Mouse (Mus musculus): ENCODE measurements around the gene Sertad1. TPM values are rescaled to one million over a fixed set of nuclear protein-coding genes. Genes with fewer than 3 reads are reported as not detected.
A peak's percentile ranks its signal among the peaks of the same experiment; 100 is the strongest.

The Sertad1 gene
- polyA plus RNA-seq (2015; fragmentation: Nextera tagmentation; extraction: Ambion mirVana) = 28.2 and 29.6 TPM in 2 replicates

DNA sequence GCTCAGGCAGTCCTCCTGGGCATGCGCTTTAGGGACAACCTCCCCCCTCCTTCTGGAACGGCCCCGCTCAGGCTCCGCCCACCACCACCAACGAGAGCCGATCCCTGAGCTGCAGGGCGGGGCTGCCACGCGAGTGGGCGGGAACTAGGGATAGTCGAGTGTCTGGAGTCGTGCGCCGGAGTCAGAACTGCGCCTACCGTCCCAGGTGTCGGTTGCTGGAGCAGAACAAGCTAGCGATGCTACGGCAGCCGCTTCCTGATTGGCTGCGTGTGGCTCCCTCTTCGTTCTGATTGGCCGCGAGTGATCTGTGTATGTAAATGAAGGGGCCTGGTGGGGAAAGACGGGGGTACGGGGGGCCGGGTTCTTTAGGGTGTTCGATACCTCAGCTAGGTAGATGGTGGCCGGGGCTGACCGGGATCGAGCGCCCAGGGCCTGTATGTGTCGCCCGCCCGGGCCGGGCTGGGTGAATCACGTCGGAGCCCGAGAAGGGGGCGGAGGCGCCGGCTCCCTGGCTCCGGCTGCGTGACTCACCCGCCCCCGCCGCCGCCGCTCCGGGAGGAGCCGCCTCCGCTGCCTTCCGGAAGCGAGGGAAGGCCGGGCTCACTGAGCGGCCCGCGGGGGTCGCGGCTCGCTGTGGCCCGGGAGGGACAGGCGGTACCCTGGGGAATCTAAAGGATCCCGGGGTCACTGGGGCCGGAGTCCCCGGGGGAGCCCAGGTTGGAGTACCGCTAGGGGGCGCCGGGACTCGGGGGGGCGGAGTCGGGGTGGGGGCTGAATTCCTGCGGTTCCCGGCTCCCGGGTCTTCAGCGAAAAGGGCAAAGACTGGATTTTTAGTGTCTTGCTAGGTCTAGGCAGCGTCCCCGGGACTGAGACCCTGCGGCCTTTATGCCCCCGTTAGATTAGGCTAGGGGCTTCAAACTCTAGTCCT is at the start of gene Sertad1:
Sertad1 (plus strand) TSS at position 141 of the 928 bp plus-strand sequence.
- Histone ChIP-seq H3K9ac (peak within 1 kb of the TSS; percentile 95), H3K27me3 (no peaks in the 10 kb centered on the region), H3K4me2 (peak within 1 kb of the TSS; percentile 86), H3K4me3 (replicated peaks) (peak within 1 kb of the TSS; percentile 84), H3K36me3 (replicated peaks) (peaks cover 18% of the 10 kb centered on the region), H3K9me3 (replicated peaks) (no peaks in the 10 kb centered on the region), H3K4me1 (replicated peaks) (peaks cover 84% of the 10 kb centered on the region), H3K27ac (replicated peaks) (peak within 1 kb of the TSS; percentile 95)
- ATAC-seq (ENCODE audit: insufficient read depth) = peak; percentile 79
- under 1% methylated on average over 79 of the region's 80 CpGs for WGBS (ENCODE audit: insufficient replicate concordance)

DNA sequence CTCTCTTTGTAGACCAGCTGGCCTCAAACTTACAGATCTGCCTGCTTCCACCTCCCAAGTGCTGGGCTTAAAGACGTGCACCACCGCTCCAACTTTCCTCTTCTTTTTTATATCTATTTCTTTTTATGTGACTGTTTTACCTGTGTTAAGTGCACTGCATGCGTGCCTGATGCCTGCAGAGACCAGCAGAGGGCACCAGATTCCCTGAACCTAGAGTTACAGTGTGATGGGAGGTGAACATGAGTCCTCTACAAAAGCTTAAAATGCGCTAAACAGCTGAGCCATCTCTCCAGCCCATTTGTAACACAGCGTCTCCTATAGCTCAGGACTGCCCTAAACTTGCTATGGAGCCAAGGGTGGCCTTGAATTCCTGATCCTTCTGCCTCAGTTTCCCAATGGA is 49.2 kb upstream of the Sertad1 start:
- no peak for ATAC-seq (ENCODE audit: insufficient read depth)
- H3K4me1 ChIP-seq (replicated peaks) = peaks cover 11% of the 10 kb centered on the region
- no peak overlapping the region for H3K27ac ChIP-seq (replicated peaks)
- H3K4me2 ChIP-seq = no peak overlapping the region
- no peak overlapping the region for H3K4me3 ChIP-seq (replicated peaks)
- H3K9me3 ChIP-seq (replicated peaks) = no peaks in the 10 kb centered on the region
- WGBS (ENCODE audit: insufficient replicate concordance) = 43% methylated on average over 5 of the region's 5 CpGs
- peaks cover 49% of the 10 kb centered on the region for H3K27me3 ChIP-seq
- H3K36me3 ChIP-seq (replicated peaks) = no peaks in the 10 kb centered on the region
- H3K9ac ChIP-seq = no peak overlapping the region

DNA sequence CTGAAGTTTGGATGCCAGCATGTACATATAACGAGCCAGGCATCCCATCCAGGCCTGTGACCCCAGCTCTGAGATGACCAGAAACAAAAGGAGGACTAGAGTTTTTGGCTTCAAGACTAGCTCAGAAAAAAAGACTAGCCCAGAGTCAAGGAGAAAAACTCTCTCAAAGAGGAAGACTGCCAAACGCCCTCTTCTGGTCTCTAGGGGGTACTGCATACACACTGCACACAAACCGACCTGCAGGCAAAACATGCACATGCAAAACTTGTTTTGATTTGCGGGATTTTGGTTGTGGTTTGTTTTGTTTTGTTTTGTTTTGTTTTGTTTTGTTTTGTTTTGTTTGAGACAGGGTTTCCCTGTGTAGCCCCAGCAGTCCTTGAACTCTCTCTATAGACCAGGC is 46.7 kb upstream of the Sertad1 start:
- no peak overlapping the region for H3K9ac ChIP-seq
- no peaks in the 10 kb centered on the region for H3K4me1 ChIP-seq (replicated peaks)
- H3K4me3 ChIP-seq (replicated peaks) = no peak overlapping the region
- H3K9me3 ChIP-seq (replicated peaks) = no peaks in the 10 kb centered on the region
- H3K4me2 ChIP-seq = no peak overlapping the region
- ATAC-seq (ENCODE audit: insufficient read depth) = no peak
- H3K36me3 ChIP-seq (replicated peaks) = no peaks in the 10 kb centered on the region
- peaks cover 47% of the 10 kb centered on the region for H3K27me3 ChIP-seq
- 63% methylated on average over 4 of the region's 4 CpGs for WGBS (ENCODE audit: insufficient replicate concordance)
- H3K27ac ChIP-seq (replicated peaks) = no peak overlapping the region

DNA sequence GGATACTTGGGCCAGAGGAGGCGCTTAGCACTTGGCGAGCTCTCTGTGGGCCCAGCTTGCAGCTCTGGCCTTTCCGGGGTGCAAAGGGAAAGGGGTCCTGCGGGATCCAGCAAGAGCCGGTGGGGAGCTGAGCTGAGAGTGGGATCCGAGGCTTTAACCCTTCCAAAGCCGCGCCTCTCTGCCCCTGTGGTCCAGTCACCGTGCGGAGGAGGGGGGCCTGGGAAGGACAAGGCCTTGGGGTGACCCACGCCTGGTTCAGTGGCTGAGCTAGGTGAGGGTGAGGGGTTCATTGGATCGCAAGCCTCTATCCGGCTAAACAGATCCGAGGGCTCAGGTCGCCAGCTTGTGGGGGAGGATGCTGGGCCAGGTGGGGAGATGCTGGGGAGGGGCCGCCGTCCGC is 40.7 kb upstream of the Sertad1 start:
- H3K36me3 ChIP-seq (replicated peaks) = peaks cover 14% of the 10 kb centered on the region
- peaks cover 40% of the 10 kb centered on the region for H3K4me1 ChIP-seq (replicated peaks)
- no peak overlapping the region for H3K27ac ChIP-seq (replicated peaks)
- H3K9me3 ChIP-seq (replicated peaks) = no peaks in the 10 kb centered on the region
- peak overlapping the region; percentile 55; the same call in 1 of the 2 replicates for H3K9ac ChIP-seq
- peaks cover 52% of the 10 kb centered on the region for H3K27me3 ChIP-seq
- H3K4me2 ChIP-seq = peak overlapping the region; percentile 90
- H3K4me3 ChIP-seq (replicated peaks) = peak overlapping the region; percentile 80
- ATAC-seq (ENCODE audit: insufficient read depth) = no peak
- WGBS (ENCODE audit: insufficient replicate concordance) = 12% methylated on average over 18 of the region's 18 CpGs

DNA sequence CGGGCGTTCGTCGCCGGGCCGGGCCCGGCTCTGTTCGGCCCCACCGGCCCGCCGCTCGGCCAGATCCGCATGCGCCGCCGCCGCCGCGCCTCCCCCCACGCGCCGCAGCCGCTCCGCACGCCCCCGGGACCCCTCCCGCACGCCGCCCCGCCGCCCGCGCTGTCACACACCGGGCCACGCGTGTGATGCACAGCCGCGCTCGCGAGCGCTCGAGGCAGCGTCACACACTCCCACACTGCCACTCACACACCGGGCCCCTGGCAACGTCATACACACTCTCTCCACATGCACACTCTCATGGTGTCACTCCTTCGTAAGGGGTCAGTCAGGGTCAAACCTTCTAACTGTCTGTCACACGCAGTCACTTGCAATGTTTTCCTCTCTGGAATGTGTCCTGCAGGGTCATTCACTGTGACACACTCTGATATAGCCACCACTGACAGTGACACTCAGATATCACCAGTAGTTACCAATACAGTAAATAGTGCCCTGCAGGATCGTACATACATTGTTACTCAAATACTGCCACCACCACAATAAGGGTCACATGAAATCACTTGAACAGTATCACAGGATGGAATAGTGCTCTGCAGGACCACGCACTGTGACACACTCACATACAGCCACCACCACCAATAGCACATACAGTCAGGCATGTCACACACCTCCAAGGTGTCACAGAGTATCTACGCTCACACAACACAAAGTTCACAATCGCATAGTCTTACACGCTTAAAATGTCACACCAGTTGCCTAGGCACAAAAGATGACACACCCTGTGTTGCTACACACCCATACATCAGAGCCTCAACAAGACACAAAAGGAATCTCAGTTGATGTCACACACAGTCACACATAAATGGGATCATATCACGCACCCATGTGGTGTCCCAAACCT is 39.9 kb upstream of the Sertad1 start:
- Histone ChIP-seq H3K27me3 (peaks cover 52% of the 10 kb centered on the region), H3K9me3 (replicated peaks) (no peaks in the 10 kb centered on the region), H3K9ac (peak overlapping the region; percentile 55), H3K36me3 (replicated peaks) (peaks cover 19% of the 10 kb centered on the region), H3K4me2 (peak overlapping the region; percentile 90), H3K4me3 (replicated peaks) (peak overlapping the region; percentile 80), H3K4me1 (replicated peaks) (peaks cover 46% of the 10 kb centered on the region), H3K27ac (replicated peaks) (no peak overlapping the region; the same call in 1 of the 2 replicates)
- ATAC-seq (ENCODE audit: insufficient read depth) = no peak
- WGBS (ENCODE audit: insufficient replicate concordance) = 7% methylated on average over 52 of the region's 53 CpGs

DNA sequence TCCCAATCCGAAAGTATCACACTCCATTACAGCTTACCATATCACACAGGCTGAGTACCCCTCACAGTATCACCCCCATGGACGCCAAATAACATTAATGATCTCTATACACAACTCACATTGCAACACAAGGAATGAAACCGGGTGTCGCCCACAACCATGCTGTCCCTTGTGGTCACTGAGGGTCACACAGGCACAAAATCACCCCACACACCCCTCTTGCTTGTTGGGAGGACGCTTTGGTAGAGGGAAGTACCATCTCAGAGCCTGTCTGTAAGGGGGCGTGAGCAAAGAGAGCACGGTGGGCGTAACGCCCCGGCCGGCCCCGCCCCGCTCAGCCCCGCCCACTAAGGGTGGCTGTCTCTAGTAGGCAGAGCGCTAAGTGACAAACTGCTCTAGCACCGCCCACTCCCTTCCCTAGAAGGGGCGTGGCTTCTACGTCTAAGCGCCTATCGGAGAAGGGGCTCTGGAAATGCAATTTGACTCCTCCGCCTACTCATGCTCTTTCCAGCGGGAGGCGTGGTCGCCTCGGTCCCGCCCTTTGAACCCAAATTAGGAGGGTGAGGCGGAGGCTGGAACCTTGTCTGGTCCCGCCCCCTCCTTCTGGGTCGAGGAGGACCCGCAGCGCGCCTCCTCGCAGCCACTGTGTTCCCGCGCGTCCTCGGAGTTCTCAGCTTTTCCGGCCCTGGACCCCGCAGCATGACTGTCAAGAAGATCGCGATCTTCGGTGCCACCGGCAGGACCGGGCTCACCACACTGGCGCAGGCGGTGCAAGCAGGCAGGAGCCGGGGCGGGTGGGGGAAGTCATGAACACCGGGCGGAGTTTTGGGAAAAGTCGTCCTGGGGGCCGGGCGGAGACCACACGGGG is 39.1 kb upstream of the Sertad1 start, which contains the start of the genes Sptbn4 and Blvrb:
Sptbn4 (minus strand) TSS at position 268 of the 868 bp plus-strand sequence.
Blvrb (plus strand) TSS at position 560 of the 868 bp plus-strand sequence.
- peaks cover 54% of the 10 kb centered on the region for H3K4me1 ChIP-seq (replicated peaks)

DNA sequence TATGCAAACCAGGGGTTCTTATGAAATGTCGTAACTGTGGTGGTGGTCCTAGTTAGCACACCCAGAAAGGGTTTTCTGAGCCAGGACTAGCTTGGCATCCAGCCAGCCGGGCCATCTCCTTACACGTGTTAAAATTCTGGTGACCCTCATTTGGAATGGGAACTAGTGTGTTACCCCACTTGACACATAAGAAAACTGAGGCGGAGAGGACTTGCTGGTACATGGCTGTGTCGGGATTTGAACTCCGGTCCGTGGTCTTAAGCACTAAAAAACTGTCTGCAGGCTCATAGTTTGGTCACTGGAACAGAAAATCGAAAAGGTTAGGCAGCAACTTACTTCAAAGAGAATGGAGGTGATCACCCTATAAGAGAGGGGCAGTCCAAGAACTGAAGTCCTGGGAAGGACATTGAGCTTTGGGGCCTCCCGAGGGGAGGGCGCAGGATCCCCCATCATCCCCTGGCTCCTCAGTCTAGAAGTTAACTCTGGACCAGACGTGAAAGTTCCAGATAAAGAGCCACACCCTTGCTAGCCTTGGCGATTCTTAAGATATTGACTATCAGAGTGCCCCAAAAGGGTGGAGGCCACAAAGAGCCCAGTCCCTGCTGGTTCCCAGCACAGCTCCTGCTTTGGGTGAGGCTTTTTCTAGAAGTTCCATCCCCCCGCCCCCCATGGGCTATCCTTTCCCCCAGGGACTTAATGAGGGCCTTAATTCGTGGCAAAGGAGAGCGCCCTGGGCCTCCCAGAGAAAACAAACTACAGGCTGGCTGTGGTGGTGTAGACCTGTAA is 38.1 kb upstream of the Sertad1 start:
- peak overlapping the region; percentile 77 for H3K4me2 ChIP-seq
- H3K27me3 ChIP-seq = peaks cover 38% of the 10 kb centered on the region
- H3K9me3 ChIP-seq (replicated peaks) = no peaks in the 10 kb centered on the region
- ATAC-seq (ENCODE audit: insufficient read depth) = peak; percentile 78
- H3K9ac ChIP-seq = peak overlapping the region; percentile 93
- H3K4me1 ChIP-seq (replicated peaks) = peaks cover 64% of the 10 kb centered on the region
- 16% methylated on average over 15 of the region's 15 CpGs for WGBS (ENCODE audit: insufficient replicate concordance)
- H3K4me3 ChIP-seq (replicated peaks) = peak overlapping the region; percentile 80
- peak overlapping the region; percentile 97 for H3K27ac ChIP-seq (replicated peaks)
- peaks cover 37% of the 10 kb centered on the region for H3K36me3 ChIP-seq (replicated peaks)

More for the DNA sequence above, 39.1 kb upstream of the Sertad1 start, which contains the start of the genes Sptbn4 and Blvrb:
- Histone ChIP-seq H3K4me3 (replicated peaks) (peak within 1 kb of the TSS; percentile 80), H3K9ac (peak within 1 kb of the TSS; percentile 93), H3K4me2 (peak within 1 kb of the TSS; percentile 90), H3K36me3 (replicated peaks) (peaks cover 27% of the 10 kb centered on the region), H3K9me3 (replicated peaks) (no peaks in the 10 kb centered on the region), H3K27me3 (peaks cover 46% of the 10 kb centered on the region), H3K27ac (replicated peaks) (peak within 1 kb of the TSS; percentile 97)
- 1% methylated on average over 54 of the region's 54 CpGs for WGBS (ENCODE audit: insufficient replicate concordance)
- ATAC-seq (ENCODE audit: insufficient read depth) = peak; percentile 78

DNA sequence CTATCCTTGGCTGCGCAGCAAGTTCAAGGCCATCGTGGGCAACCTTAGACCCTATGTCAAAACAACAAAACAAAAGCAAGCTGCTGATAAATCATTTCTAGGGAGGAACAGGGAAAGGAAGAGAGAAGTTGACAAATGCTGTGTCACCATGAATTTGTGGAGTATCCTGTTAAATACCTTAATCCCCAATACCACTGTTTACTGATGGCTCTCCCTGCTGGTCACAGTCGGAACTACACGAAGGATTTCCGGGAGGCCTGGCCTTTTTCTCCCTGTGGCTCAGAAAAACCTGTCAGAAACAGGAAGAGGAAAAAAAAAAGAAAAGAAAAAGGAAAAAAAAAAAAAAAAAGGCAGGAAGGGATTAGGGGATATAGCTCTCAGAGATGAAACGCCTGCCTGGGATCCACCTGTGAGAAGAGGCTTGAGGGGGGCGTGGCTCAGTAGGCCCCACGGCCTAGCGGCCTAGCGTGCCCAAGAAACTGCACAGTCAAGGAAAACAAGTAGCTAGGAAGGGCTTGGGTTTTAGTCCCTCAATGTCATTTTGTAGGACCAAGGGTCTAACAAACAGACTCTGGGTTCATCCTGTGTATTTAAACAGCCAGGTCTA is 37.4 kb upstream of the Sertad1 start:
- Histone ChIP-seq H3K4me1 (replicated peaks) (peaks cover 72% of the 10 kb centered on the region), H3K27ac (replicated peaks) (peak overlapping the region; percentile 97), H3K4me2 (peak overlapping the region; percentile 77), H3K9ac (peak overlapping the region; percentile 93), H3K4me3 (replicated peaks) (peak overlapping the region; percentile 80), H3K36me3 (replicated peaks) (peaks cover 44% of the 10 kb centered on the region), H3K9me3 (replicated peaks) (no peaks in the 10 kb centered on the region), H3K27me3 (peaks cover 31% of the 10 kb centered on the region)
- ATAC-seq (ENCODE audit: insufficient read depth) = peak; percentile 24; the same call in 1 of the 2 replicates
- WGBS (ENCODE audit: insufficient replicate concordance) = 23% methylated on average over 10 of the region's 10 CpGs

DNA sequence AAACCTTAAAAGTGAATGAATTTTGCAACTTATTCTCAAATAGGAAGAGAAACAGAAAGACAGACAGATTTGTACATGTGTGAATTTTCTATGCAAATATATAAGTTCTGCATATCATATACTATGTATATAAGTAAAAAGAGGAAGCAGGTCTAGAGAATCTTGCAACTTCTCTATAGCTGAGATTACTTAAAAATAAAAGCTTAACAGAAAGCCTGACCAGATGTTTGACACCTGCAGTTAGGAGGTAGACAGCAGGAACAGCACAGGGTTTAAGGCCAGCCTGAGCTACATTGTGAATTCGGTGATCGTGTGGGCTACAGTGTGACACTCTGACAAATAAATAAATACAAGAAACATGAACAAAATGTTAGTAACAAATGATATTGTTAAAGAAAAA is 35.4 kb upstream of the Sertad1 start:
- Histone ChIP-seq H3K27ac (replicated peaks) (peak overlapping the region; percentile 97), H3K27me3 (peaks cover 11% of the 10 kb centered on the region), H3K36me3 (replicated peaks) (peaks cover 64% of the 10 kb centered on the region), H3K9ac (peak overlapping the region; percentile 12; the same call in 1 of the 2 replicates), H3K4me1 (replicated peaks) (peaks cover 84% of the 10 kb centered on the region), H3K4me3 (replicated peaks) (peak overlapping the region; percentile 80), H3K4me2 (peak overlapping the region; percentile 77), H3K9me3 (replicated peaks) (no peaks in the 10 kb centered on the region)
- 75% methylated on average over 2 of the region's 2 CpGs for WGBS (ENCODE audit: insufficient replicate concordance)
- no peak for ATAC-seq (ENCODE audit: insufficient read depth)

Data from liver, embryonic 15.5 days (tissue).